Mouse (Mus musculus): ENCODE measurements around the gene Trpc4ap. TPM values are rescaled to one million over a fixed set of nuclear protein-coding genes. Genes with fewer than 3 reads are reported as not detected.

The Trpc4ap gene
- total and polyA plus RNA-seq, 2 experiments from 2014 or later: 127 to 169 TPM

DNA sequence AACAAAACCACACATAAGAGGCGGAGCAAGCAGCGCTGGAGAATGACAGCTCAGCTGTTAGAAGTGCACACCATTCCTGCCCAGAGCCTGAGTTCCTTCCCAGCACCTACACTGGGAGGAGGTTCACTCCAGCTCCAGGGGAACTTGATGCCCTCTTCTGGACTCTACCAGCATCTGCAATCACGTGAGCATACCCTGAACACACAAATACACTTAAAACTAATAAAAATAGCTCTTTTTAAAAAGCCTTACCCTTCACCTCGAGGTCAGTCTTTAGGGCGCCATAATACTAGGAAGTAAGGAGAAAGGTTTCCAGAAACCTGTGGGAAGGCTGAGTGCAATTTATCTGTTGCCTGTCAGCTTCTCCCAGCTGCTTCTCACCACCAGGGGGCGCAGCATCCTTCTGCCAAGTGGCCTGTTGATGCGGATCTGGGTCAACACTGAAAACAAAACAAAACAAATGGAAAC is 3.9 kb upstream of the Trpc4ap start:
- Histone ChIP-seq H3K9ac (replicated peaks; ENCODE audit: low read length) (no peak overlapping the region), H3K36me3 (ENCODE audit: insufficient read depth, low read length) (peaks cover 4% of the 10 kb centered on the region; the same call in 1 of the 2 replicates), H3K9me3 (ENCODE audit: low read length) (no peaks in the 10 kb centered on the region), H3K4me2 (ENCODE audit: low read depth, low read length) (no peak overlapping the region), H3K27ac (no peak overlapping the region), H3K4me3 (ENCODE audit: low read length) (no peak overlapping the region), H3K4me1 (ENCODE audit: insufficient read depth, low read length) (no peaks in the 10 kb centered on the region), H3K27me3 (ENCODE audit: insufficient read depth, low read length) (no peaks in the 10 kb centered on the region)
- DNase-seq (ENCODE audit: low spot score) (peak; percentile 89), ATAC-seq (no peak)
- peak; percentile 96 for TF ChIP-seq CTCF (IDR thresholded peaks at IDR 0.05; ENCODE audit: low read depth)
- 17% methylated on average over 7 of the region's 7 CpGs for WGBS

DNA sequence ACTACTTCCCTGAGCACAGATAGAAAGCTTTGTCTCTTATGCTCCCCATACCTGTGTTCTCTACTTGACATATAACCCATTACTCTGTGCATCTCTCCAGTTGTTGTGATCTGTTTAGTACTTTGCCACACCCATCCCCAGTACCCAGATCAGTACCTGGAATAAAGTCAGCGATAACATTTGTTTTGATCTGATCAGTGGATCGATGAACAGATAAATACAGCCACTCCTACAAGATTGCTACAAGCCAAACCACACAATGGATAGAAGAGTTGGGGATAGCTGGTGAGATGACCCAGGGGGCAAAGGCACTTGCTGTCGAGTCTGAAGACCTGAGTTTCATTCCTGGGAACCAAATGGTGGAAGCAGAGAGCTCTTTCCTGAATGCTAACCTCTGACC is 3.1 kb upstream of the Trpc4ap start:
- Histone ChIP-seq H3K9ac (replicated peaks; ENCODE audit: low read length) (no peak overlapping the region), H3K9me3 (ENCODE audit: low read length) (no peaks in the 10 kb centered on the region), H3K36me3 (ENCODE audit: insufficient read depth, low read length) (no peaks in the 10 kb centered on the region), H3K27ac (no peak overlapping the region), H3K27me3 (ENCODE audit: insufficient read depth, low read length) (no peaks in the 10 kb centered on the region), H3K4me2 (ENCODE audit: low read depth, low read length) (no peak overlapping the region), H3K4me3 (ENCODE audit: low read length) (no peak overlapping the region), H3K4me1 (ENCODE audit: insufficient read depth, low read length) (no peaks in the 10 kb centered on the region; the same call in 1 of the 2 replicates)
- DNase-seq (ENCODE audit: low spot score) (no peak), ATAC-seq (no peak)
- 75% methylated on average over 3 of the region's 3 CpGs for WGBS
- TF ChIP-seq CTCF (IDR thresholded peaks at IDR 0.05; ENCODE audit: low read depth): no peak

DNA sequence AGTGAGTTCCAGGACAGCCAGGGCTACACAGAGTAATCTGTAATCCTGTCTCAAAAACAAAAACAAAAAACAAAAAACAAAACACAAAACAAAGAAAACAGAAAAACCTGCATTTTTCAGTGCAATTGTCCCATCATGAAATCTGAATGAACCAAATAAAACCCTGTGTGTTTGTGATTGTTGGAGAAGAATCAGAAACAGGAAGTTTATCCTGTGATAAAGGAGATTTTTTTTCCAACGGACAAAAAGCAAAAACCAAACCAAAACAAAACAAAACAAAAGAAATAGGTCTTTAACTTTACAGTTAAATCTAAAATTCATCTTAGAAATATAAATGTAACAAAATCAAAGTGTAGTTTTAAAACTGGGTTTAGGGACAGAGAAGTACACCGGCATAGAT is 2.4 kb upstream of the Trpc4ap start:
- no peak overlapping the region for H3K4me3 ChIP-seq (ENCODE audit: low read length)
- no peak for TF ChIP-seq CTCF (IDR thresholded peaks at IDR 0.05; ENCODE audit: low read depth)
- H3K27me3 ChIP-seq (ENCODE audit: insufficient read depth, low read length): no peaks in the 10 kb centered on the region
- no peaks in the 10 kb centered on the region for H3K36me3 ChIP-seq (ENCODE audit: insufficient read depth, low read length)
- no peak for DNase-seq (ENCODE audit: low spot score)
- H3K27ac ChIP-seq: no peak overlapping the region
- H3K4me1 ChIP-seq (ENCODE audit: insufficient read depth, low read length): no peaks in the 10 kb centered on the region; the same call in 1 of the 2 replicates
- H3K4me2 ChIP-seq (ENCODE audit: low read depth, low read length): no peak overlapping the region
- H3K9ac ChIP-seq (replicated peaks; ENCODE audit: low read length): no peak overlapping the region
- no peaks in the 10 kb centered on the region for H3K9me3 ChIP-seq (ENCODE audit: low read length)
- 76% methylated on average over 2 of the region's 2 CpGs for WGBS
- no peak for ATAC-seq

DNA sequence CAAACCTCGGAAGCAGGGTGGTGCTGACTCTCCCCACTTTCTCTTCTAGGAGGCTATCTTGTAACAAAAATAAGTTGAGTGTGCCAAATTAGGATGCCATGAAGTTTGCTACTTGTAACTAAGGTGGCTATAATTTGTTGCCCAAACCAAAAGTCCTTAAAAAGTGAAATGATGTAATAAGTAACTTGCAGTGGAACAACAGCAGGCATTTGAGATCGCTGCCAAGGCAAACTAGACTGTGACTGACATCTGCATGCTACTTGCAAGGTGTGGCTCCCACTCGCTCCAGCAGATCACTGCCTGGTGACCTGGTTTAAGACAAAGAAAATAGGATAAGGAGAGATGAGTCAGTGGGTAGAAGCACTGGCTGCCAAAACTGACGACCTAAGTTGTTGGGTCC is 952 bp upstream of the Trpc4ap start:
- Histone ChIP-seq H3K36me3 (ENCODE audit: insufficient read depth, low read length) (no peaks in the 10 kb centered on the region), H3K9ac (replicated peaks; ENCODE audit: low read length) (no peak overlapping the region), H3K9me3 (ENCODE audit: low read length) (no peaks in the 10 kb centered on the region), H3K4me3 (ENCODE audit: low read length) (no peak overlapping the region), H3K4me1 (ENCODE audit: insufficient read depth, low read length) (no peaks in the 10 kb centered on the region; the same call in 1 of the 2 replicates), H3K27ac (no peak overlapping the region), H3K4me2 (ENCODE audit: low read depth, low read length) (no peak overlapping the region), H3K27me3 (ENCODE audit: insufficient read depth, low read length) (no peaks in the 10 kb centered on the region)
- ATAC-seq (no peak), DNase-seq (ENCODE audit: low spot score) (no peak)
- WGBS: 83% methylated on average over 4 of the region's 4 CpGs
- no peak for TF ChIP-seq CTCF (IDR thresholded peaks at IDR 0.05; ENCODE audit: low read depth)

DNA sequence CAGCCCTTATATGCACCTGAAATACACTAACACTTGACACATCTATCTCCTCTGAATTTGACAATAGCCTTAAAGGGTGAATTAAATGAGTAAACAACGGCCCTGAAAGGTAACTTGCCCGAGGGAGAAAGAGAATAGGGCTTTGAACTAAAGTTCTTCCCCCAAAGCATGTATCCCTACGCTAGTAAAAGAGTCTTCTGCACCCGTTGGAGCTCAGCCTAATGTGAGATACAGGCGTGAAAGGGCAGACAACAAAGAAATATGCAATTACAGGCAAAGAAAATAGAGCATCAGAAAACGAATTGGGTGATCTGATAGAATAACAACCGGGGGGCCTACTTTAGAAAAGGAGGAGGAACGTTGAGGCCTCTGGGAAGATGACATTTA is 855 bp downstream of the Trpc4ap start:
- DNase-seq (ENCODE audit: low spot score) (peak; percentile 45), ATAC-seq (no peak)
- H3K4me2 ChIP-seq (ENCODE audit: low read depth, low read length): peak overlapping the region; percentile 94
- H3K27ac ChIP-seq: peak overlapping the region; percentile 92
- TF ChIP-seq CTCF (IDR thresholded peaks at IDR 0.05; ENCODE audit: low read depth): no peak
- H3K36me3 ChIP-seq (ENCODE audit: insufficient read depth, low read length): no peaks in the 10 kb centered on the region
- peak overlapping the region; percentile 98 for H3K9ac ChIP-seq (replicated peaks; ENCODE audit: low read length)
- no peaks in the 10 kb centered on the region for H3K9me3 ChIP-seq (ENCODE audit: low read length)
- no peaks in the 10 kb centered on the region for H3K27me3 ChIP-seq (ENCODE audit: insufficient read depth, low read length)
- 2% methylated on average over 8 of the region's 8 CpGs for WGBS
- no peaks in the 10 kb centered on the region; the same call in 1 of the 2 replicates for H3K4me1 ChIP-seq (ENCODE audit: insufficient read depth, low read length)
- peak overlapping the region; percentile 85 for H3K4me3 ChIP-seq (ENCODE audit: low read length)

DNA sequence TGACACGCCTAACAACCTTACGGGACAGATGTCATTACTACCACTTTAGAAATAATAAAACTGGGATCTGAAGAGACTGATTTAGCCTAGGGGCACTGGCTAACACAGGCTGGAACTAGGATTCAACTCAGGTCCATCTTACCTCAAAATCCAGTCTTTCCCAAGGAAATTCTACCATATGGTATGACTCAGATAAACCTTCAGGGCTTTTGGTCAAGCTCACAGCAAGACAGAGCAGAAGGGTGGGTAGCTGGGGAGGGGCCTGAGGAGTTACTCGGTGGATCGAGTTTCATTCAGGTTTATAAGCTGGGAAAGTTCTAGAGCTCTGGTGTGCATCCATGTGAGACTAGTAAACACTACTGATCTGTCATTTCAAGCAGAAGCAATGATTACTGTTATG is 3.0 kb downstream of the Trpc4ap start:
- no peak overlapping the region for H3K9ac ChIP-seq (replicated peaks; ENCODE audit: low read length)
- TF ChIP-seq CTCF (IDR thresholded peaks at IDR 0.05; ENCODE audit: low read depth): no peak
- no peaks in the 10 kb centered on the region for H3K27me3 ChIP-seq (ENCODE audit: insufficient read depth, low read length)
- H3K4me2 ChIP-seq (ENCODE audit: low read depth, low read length): no peak overlapping the region
- H3K36me3 ChIP-seq (ENCODE audit: insufficient read depth, low read length): 0 out of 2 replicates have a peak, but pooled peaks cover 3% of the 10 kb centered on the region
- no peaks in the 10 kb centered on the region; the same call in 1 of the 2 replicates for H3K4me1 ChIP-seq (ENCODE audit: insufficient read depth, low read length)
- H3K4me3 ChIP-seq (ENCODE audit: low read length): no peak overlapping the region
- no peak overlapping the region for H3K27ac ChIP-seq
- DNase-seq (ENCODE audit: low spot score): no peak
- WGBS: 87% methylated on average over 4 of the region's 4 CpGs
- ATAC-seq: no peak
- no peaks in the 10 kb centered on the region for H3K9me3 ChIP-seq (ENCODE audit: low read length)

DNA sequence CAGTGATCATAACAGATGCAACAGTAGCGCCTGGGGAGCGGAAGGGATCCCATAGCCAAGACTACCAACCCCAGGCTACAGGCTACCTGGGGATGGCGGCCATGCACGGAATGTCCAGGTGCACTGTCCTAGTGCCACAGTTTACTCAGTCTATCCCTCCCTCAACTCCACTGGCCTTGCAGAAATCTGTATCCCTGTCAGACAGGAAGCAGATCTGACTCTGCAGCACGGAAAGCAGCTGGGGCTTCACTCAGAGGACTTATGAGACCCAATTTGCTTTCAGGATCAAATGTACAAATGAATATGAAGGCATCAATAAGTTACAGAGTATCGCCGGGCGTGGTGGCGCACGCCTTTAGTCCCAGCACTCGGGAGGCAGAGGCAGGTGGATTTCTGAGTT is 4.4 kb downstream of the Trpc4ap start:
- 96% methylated on average over 11 of the region's 11 CpGs for WGBS
- DNase-seq (ENCODE audit: low spot score) (no peak), ATAC-seq (no peak)
- H3K4me2 ChIP-seq (ENCODE audit: low read depth, low read length): no peak overlapping the region
- H3K27me3 ChIP-seq (ENCODE audit: insufficient read depth, low read length): no peaks in the 10 kb centered on the region
- no peak overlapping the region for H3K4me3 ChIP-seq (ENCODE audit: low read length)
- 0 out of 2 replicates have a peak, but pooled peaks cover 3% of the 10 kb centered on the region for H3K36me3 ChIP-seq (ENCODE audit: insufficient read depth, low read length)
- no peak overlapping the region for H3K27ac ChIP-seq
- no peaks in the 10 kb centered on the region; the same call in 1 of the 2 replicates for H3K4me1 ChIP-seq (ENCODE audit: insufficient read depth, low read length)
- no peak for TF ChIP-seq CTCF (IDR thresholded peaks at IDR 0.05; ENCODE audit: low read depth)
- no peak overlapping the region for H3K9ac ChIP-seq (replicated peaks; ENCODE audit: low read length)
- no peaks in the 10 kb centered on the region for H3K9me3 ChIP-seq (ENCODE audit: low read length)
